In genomic region chr13:23269681-23270080, GRCm38 (mm10) we compare ENCODE assay signal across 9 mouse cellular contexts. TPM values are rescaled to one million over a fixed set of nuclear protein-coding genes. Genes with fewer than 3 reads are reported as not detected.
DNase-seq lines count a peak whose midpoint lies in the region; ATAC-seq lines count a peak whose summit lies in the region.
"Had no signal": no experiment of that assay in that cellular context is flagged by ENCODE, and none has a peak within 500 bp of the region (broad histone marks: within the 10 kb centered on the region; RNA-seq: fewer than 3 reads in every experiment).

No protein-coding gene starts in this region.

- H3K27ac ChIP-seq in forebrain, embryonic 11.5 days (ENCODE audit: low read depth, low read length), result no peak overlapping the region
- no peak overlapping the region for H3K27ac ChIP-seq in limb, embryonic 13.5 days

- DNase-seq in left cerebral cortex, postnatal 25 days (ENCODE audit: low spot score in 2 of 2), result peak; percentile 15 to 24
- no peak for DNase-seq in left cerebral cortex, adult 8-10 months (ENCODE audit: low spot score in 2 of 2)
- DNase-seq in forebrain, embryonic 11.5 days (ENCODE audit: low spot score), result peak; percentile 53
- DNase-seq in right cerebral cortex, postnatal 14 days, result peak; percentile 24
- DNase-seq in thymus, postnatal 36 days, result no peak

- peak overlapping the region; percentile 32; the same call in 1 of the 2 replicates for H3K4me3 ChIP-seq in forebrain, embryonic 11.5 days (ENCODE audit: low read depth, low read length)
- H3K4me3 ChIP-seq in limb, embryonic 13.5 days, result peak overlapping the region; percentile 31

- H3K4me2 ChIP-seq in forebrain, embryonic 11.5 days (ENCODE audit: low read depth, low read length, severe bottlenecking), result peak overlapping the region; percentile 50
- peak overlapping the region; percentile 57 for H3K4me2 ChIP-seq in limb, embryonic 13.5 days (replicated peaks)

- H3K36me3 ChIP-seq in forebrain, embryonic 11.5 days (ENCODE audit: control insufficient read depth, insufficient read depth, low read length), result no peaks in the 10 kb centered on the region
- H3K36me3 ChIP-seq in limb, embryonic 13.5 days, result no peaks in the 10 kb centered on the region

- H3K9me3 ChIP-seq in forebrain, embryonic 11.5 days (ENCODE audit: control insufficient read depth, low read length), result no peaks in the 10 kb centered on the region
- H3K9me3 ChIP-seq in limb, embryonic 13.5 days, result no peaks in the 10 kb centered on the region

- H3K4me1 ChIP-seq in forebrain, embryonic 11.5 days (replicated peaks; ENCODE audit: control insufficient read depth, insufficient read depth, low read length), result peaks cover 2% of the 10 kb centered on the region; the same call in 1 of the 2 replicates
- 0 out of 2 replicates have a peak, but pooled peaks cover 5% of the 10 kb centered on the region for H3K4me1 ChIP-seq in limb, embryonic 13.5 days

- WGBS in forebrain, embryonic 11.5 days, result 18% methylated on average over 11 of the region's 11 CpGs
- WGBS in limb, embryonic 13.5 days, result 29% methylated on average over 11 of the region's 11 CpGs

- ATAC-seq in forebrain, embryonic 11.5 days (replicated peaks; ENCODE audit: low FRiP score), result peak; percentile 25; the same call in 1 of the 2 replicates
- ATAC-seq in limb, embryonic 13.5 days (ENCODE audit: low FRiP score, low read depth), result no peak
- ATAC-seq in inflammation-experienced regulatory T-cells, adult 6 months, result no peak
- ATAC-seq in megakaryocyte, adult 5-6 weeks (ENCODE audit: poor library complexity, severe bottlenecking), result no peak

- H3K9ac ChIP-seq in forebrain, embryonic 11.5 days (ENCODE audit: low read length), result no peak overlapping the region
- H3K9ac ChIP-seq in limb, embryonic 13.5 days, result no peak overlapping the region

- intact Hi-C loops in left cerebral cortex, postnatal 25 days (cut with DNase I), result loop anchor here (5.0 kb wide), 2 partner anchors 522 to 1217 kb away; no protein-coding TSS in a partner anchor

- H3K27me3 ChIP-seq in forebrain, embryonic 11.5 days (ENCODE audit: control insufficient read depth, insufficient read depth, low read length), result no peaks in the 10 kb centered on the region
- peaks cover 8% of the 10 kb centered on the region for H3K27me3 ChIP-seq in limb, embryonic 13.5 days

RNA-seq across cellular contexts. Expression of gene Vmn1r223, which starts 22.7 kb away (rescaled TPM):
- not detected for total RNA-seq in left cerebral cortex, postnatal 25 days (2021)
- not detected for total RNA-seq in left cerebral cortex, adult 8-10 months (2022)
- polyA plus RNA-seq in forebrain, embryonic 11.5 days (2014; fragmentation: Nextera tagmentation; extraction: Ambion mirVana), result not detected in 2 replicates
- not detected in 2 replicates for polyA plus RNA-seq in limb, embryonic 13.5 days (2015; fragmentation: Nextera tagmentation; extraction: Ambion mirVana)
- polyA plus RNA-seq in inflammation-experienced regulatory T-cells, adult 6 months (2017; shearing (Covaris generic)), result not detected
- total RNA-seq in megakaryocyte, adult 5-6 weeks (2015), result not detected in 2 replicates
- total RNA-seq in megakaryocyte, adult 5-6 weeks (2017), result not detected in 2 replicates
- total RNA-seq: layer of hippocampus, adult 18-20 months had no signal

RNA-seq across cellular contexts. Expression of gene Vmn1r222, which starts 33.9 kb away (rescaled TPM):
- not detected for total RNA-seq in left cerebral cortex, postnatal 25 days (2021)
- total RNA-seq in left cerebral cortex, adult 8-10 months (2022), result not detected
- 0.16 TPM in 1 of 2 replicates, not detected in the other for polyA plus RNA-seq in forebrain, embryonic 11.5 days (2014; fragmentation: Nextera tagmentation; extraction: Ambion mirVana)
- polyA plus RNA-seq in limb, embryonic 13.5 days (2015; fragmentation: Nextera tagmentation; extraction: Ambion mirVana), result not detected in 2 replicates
- not detected for polyA plus RNA-seq in inflammation-experienced regulatory T-cells, adult 6 months (2017; shearing (Covaris generic))
- total RNA-seq in megakaryocyte, adult 5-6 weeks (2015), result not detected in 2 replicates
- not detected in 2 replicates for total RNA-seq in megakaryocyte, adult 5-6 weeks (2017)
- total RNA-seq: layer of hippocampus, adult 18-20 months had no signal

RNA-seq across cellular contexts. Expression of gene Vmn1r221, which starts 55.8 kb away (rescaled TPM):
- not detected for total RNA-seq in left cerebral cortex, postnatal 25 days (2021)
- total RNA-seq in left cerebral cortex, adult 8-10 months (2022), result not detected
- not detected in 2 replicates for polyA plus RNA-seq in forebrain, embryonic 11.5 days (2014; fragmentation: Nextera tagmentation; extraction: Ambion mirVana)
- polyA plus RNA-seq in limb, embryonic 13.5 days (2015; fragmentation: Nextera tagmentation; extraction: Ambion mirVana), result not detected in 2 replicates
- polyA plus RNA-seq in inflammation-experienced regulatory T-cells, adult 6 months (2017; shearing (Covaris generic)), result not detected
- total RNA-seq in megakaryocyte, adult 5-6 weeks (2015), result not detected in 2 replicates
- total RNA-seq in megakaryocyte, adult 5-6 weeks (2017), result not detected in 2 replicates
- total RNA-seq: layer of hippocampus, adult 18-20 months had no signal

Comparison
In these comparisons a context has a peak if more than half of its experiments do, and no peak if none do; other contexts are left out.
1. DNase-seq: peak in left cerebral cortex, postnatal 25 days (2 of 2), forebrain, embryonic 11.5 days (single experiment) and right cerebral cortex, postnatal 14 days (single experiment); none in left cerebral cortex, adult 8-10 months (0 of 2) and thymus, postnatal 36 days (0 of 2).